Mouse (Mus musculus): ENCODE results near the gene C1ra. TPM values are rescaled to one million over a fixed set of nuclear protein-coding genes. Genes with fewer than 3 reads are reported as not detected.

The C1ra gene
- polyA plus RNA-seq, 1 experiment from 2014 or later, result 0.40 TPM

- 0 out of 2 replicates have a peak, but pooled peaks cover 6% of the 10 kb centered on the region for H3K27me3 ChIP-seq (replicated peaks)
- ATAC-seq (ENCODE audit: extremely low read depth, insufficient number of reproducible peaks, low FRiP score, low TSS enrichment), result no peak
- H3K4me3 ChIP-seq, result no peak overlapping the region
- WGBS, result 49% methylated on average over 2 of the region's 2 CpGs
- no peak overlapping the region for H3K27ac ChIP-seq (replicated peaks)
- no peak overlapping the region for H3K9ac ChIP-seq
- no peaks in the 10 kb centered on the region for H3K36me3 ChIP-seq
- no peaks in the 10 kb centered on the region for H3K9me3 ChIP-seq
- H3K4me2 ChIP-seq, result no peak overlapping the region
- H3K4me1 ChIP-seq, result no peaks in the 10 kb centered on the region
These were observed 24.7 kb upstream of the C1ra start for GRCm38 (mm10) chr6:124487509-124487908.

GRCm38 (mm10) chr6:124488952-124489351 lies 23.3 kb upstream of the C1ra start:
- H3K4me1 ChIP-seq, result peaks cover 2% of the 10 kb centered on the region; the same call in 1 of the 2 replicates
- H3K27ac ChIP-seq (replicated peaks), result no peak overlapping the region
- no peak for ATAC-seq (ENCODE audit: extremely low read depth, insufficient number of reproducible peaks, low FRiP score, low TSS enrichment)
- H3K4me2 ChIP-seq, result no peak overlapping the region
- no peaks in the 10 kb centered on the region for H3K27me3 ChIP-seq (replicated peaks)
- WGBS, result 70% methylated on average over 4 of the region's 4 CpGs
- H3K4me3 ChIP-seq, result no peak overlapping the region
- H3K9me3 ChIP-seq, result no peaks in the 10 kb centered on the region
- no peaks in the 10 kb centered on the region for H3K36me3 ChIP-seq
- no peak overlapping the region for H3K9ac ChIP-seq

- Histone ChIP-seq H3K4me1 (peaks cover 2% of the 10 kb centered on the region; the same call in 1 of the 2 replicates), H3K4me2 (no peak overlapping the region), H3K9ac (no peak overlapping the region), H3K36me3 (no peaks in the 10 kb centered on the region), H3K27ac (replicated peaks) (no peak overlapping the region), H3K27me3 (replicated peaks) (no peaks in the 10 kb centered on the region), H3K9me3 (no peaks in the 10 kb centered on the region), H3K4me3 (no peak overlapping the region)
- 66% methylated on average over 6 of the region's 6 CpGs for WGBS
- ATAC-seq (ENCODE audit: extremely low read depth, insufficient number of reproducible peaks, low FRiP score, low TSS enrichment), result no peak
These were observed 20.8 kb upstream of the C1ra start for GRCm38 (mm10) chr6:124491427-124491826.

- Histone ChIP-seq H3K27me3 (replicated peaks) (no peaks in the 10 kb centered on the region), H3K36me3 (no peaks in the 10 kb centered on the region), H3K9me3 (no peaks in the 10 kb centered on the region), H3K4me1 (peaks cover 2% of the 10 kb centered on the region; the same call in 1 of the 2 replicates), H3K9ac (no peak within 1 kb of the TSS), H3K4me3 (no peak within 1 kb of the TSS), H3K27ac (replicated peaks) (no peak within 1 kb of the TSS), H3K4me2 (no peak within 1 kb of the TSS)
- peak; percentile 54; the same call in 1 of the 2 replicates for ATAC-seq (ENCODE audit: extremely low read depth, insufficient number of reproducible peaks, low FRiP score, low TSS enrichment)
- WGBS, result 39% methylated on average over 4 of the region's 4 CpGs
These were observed 19.2 kb upstream of the C1ra start, which contains the start of gene C1rl for GRCm38 (mm10) chr6:124492842-124493561. C1rl (plus strand) TSS chr6:124493113.

GRCm38 (mm10) chr6:124493886-124494285 lies 18.3 kb upstream of the C1ra start:
- Histone ChIP-seq H3K36me3 (no peaks in the 10 kb centered on the region), H3K9me3 (no peaks in the 10 kb centered on the region), H3K4me2 (no peak overlapping the region), H3K4me1 (peaks cover 2% of the 10 kb centered on the region; the same call in 1 of the 2 replicates), H3K27me3 (replicated peaks) (no peaks in the 10 kb centered on the region), H3K9ac (no peak overlapping the region), H3K27ac (replicated peaks) (no peak overlapping the region), H3K4me3 (no peak overlapping the region)
- WGBS, result 57% methylated on average over 5 of the region's 5 CpGs
- ATAC-seq (ENCODE audit: extremely low read depth, insufficient number of reproducible peaks, low FRiP score, low TSS enrichment), result no peak

GRCm38 (mm10) chr6:124496054-124496453 lies 16.2 kb upstream of the C1ra start:
- Histone ChIP-seq H3K4me2 (no peak overlapping the region), H3K9ac (no peak overlapping the region), H3K4me1 (peaks cover 2% of the 10 kb centered on the region; the same call in 1 of the 2 replicates), H3K27me3 (replicated peaks) (no peaks in the 10 kb centered on the region), H3K9me3 (no peaks in the 10 kb centered on the region), H3K36me3 (no peaks in the 10 kb centered on the region), H3K4me3 (no peak overlapping the region), H3K27ac (replicated peaks) (no peak overlapping the region)
- ATAC-seq (ENCODE audit: extremely low read depth, insufficient number of reproducible peaks, low FRiP score, low TSS enrichment), result no peak
- 81% methylated on average over 5 of the region's 5 CpGs for WGBS

- WGBS, result 39% methylated on average over 10 of the region's 10 CpGs
- no peak for ATAC-seq (ENCODE audit: extremely low read depth, insufficient number of reproducible peaks, low FRiP score, low TSS enrichment)
- H3K9me3 ChIP-seq, result no peaks in the 10 kb centered on the region
These were observed 12.2 kb upstream of the C1ra start for GRCm38 (mm10) chr6:124499914-124500566.

GRCm38 (mm10) chr6:124501473-124501872 lies 10.7 kb upstream of the C1ra start:
- WGBS, result 67% methylated on average over 4 of the region's 4 CpGs
- Histone ChIP-seq H3K36me3 (no peaks in the 10 kb centered on the region), H3K4me2 (no peak overlapping the region), H3K27ac (replicated peaks) (no peak overlapping the region), H3K4me3 (no peak overlapping the region), H3K4me1 (no peaks in the 10 kb centered on the region), H3K27me3 (replicated peaks) (no peaks in the 10 kb centered on the region), H3K9ac (no peak overlapping the region), H3K9me3 (no peaks in the 10 kb centered on the region)
- ATAC-seq (ENCODE audit: extremely low read depth, insufficient number of reproducible peaks, low FRiP score, low TSS enrichment), result no peak

More at GRCm38 (mm10) chr6:124499914-124500566, 12.2 kb upstream of the C1ra start:
- H3K4me1 ChIP-seq, result no peaks in the 10 kb centered on the region
- no peaks in the 10 kb centered on the region for H3K27me3 ChIP-seq (replicated peaks)
- H3K4me2 ChIP-seq, result no peak overlapping the region
- no peak overlapping the region for H3K4me3 ChIP-seq
- no peaks in the 10 kb centered on the region for H3K36me3 ChIP-seq
- H3K9ac ChIP-seq, result no peak overlapping the region
- no peak overlapping the region for H3K27ac ChIP-seq (replicated peaks)

GRCm38 (mm10) chr6:124502021-124502420 lies 10.2 kb upstream of the C1ra start:
- Histone ChIP-seq H3K9me3 (no peaks in the 10 kb centered on the region), H3K27me3 (replicated peaks) (no peaks in the 10 kb centered on the region), H3K27ac (replicated peaks) (no peak overlapping the region), H3K4me1 (no peaks in the 10 kb centered on the region), H3K4me3 (no peak overlapping the region), H3K36me3 (no peaks in the 10 kb centered on the region), H3K9ac (no peak overlapping the region), H3K4me2 (no peak overlapping the region)
- ATAC-seq (ENCODE audit: extremely low read depth, insufficient number of reproducible peaks, low FRiP score, low TSS enrichment), result no peak
- WGBS, result 74% methylated on average over 5 of the region's 5 CpGs

GRCm38 (mm10) chr6:124505028-124505427 lies 7.2 kb upstream of the C1ra start:
- Histone ChIP-seq H3K27ac (replicated peaks) (no peak overlapping the region), H3K4me3 (no peak overlapping the region), H3K36me3 (no peaks in the 10 kb centered on the region), H3K4me2 (no peak overlapping the region), H3K27me3 (replicated peaks) (no peaks in the 10 kb centered on the region), H3K9ac (no peak overlapping the region), H3K4me1 (no peaks in the 10 kb centered on the region), H3K9me3 (no peaks in the 10 kb centered on the region)
- ATAC-seq (ENCODE audit: extremely low read depth, insufficient number of reproducible peaks, low FRiP score, low TSS enrichment), result no peak
- WGBS, result 47% methylated on average over 4 of the region's 4 CpGs

GRCm38 (mm10) chr6:124506991-124507390 lies 5.2 kb upstream of the C1ra start:
- Histone ChIP-seq H3K27ac (replicated peaks) (no peak overlapping the region), H3K36me3 (no peaks in the 10 kb centered on the region), H3K9me3 (no peaks in the 10 kb centered on the region), H3K4me2 (no peak overlapping the region), H3K27me3 (replicated peaks) (no peaks in the 10 kb centered on the region), H3K4me3 (no peak overlapping the region), H3K9ac (no peak overlapping the region), H3K4me1 (no peaks in the 10 kb centered on the region)
- WGBS, result 74% methylated on average over 6 of the region's 6 CpGs
- ATAC-seq (ENCODE audit: extremely low read depth, insufficient number of reproducible peaks, low FRiP score, low TSS enrichment), result no peak

All from heart, embryonic 13.5 days (tissue).